Mouse (Mus musculus): ENCODE measurements around the gene Rps6kb2.

Gene Rps6kb2

DNA sequence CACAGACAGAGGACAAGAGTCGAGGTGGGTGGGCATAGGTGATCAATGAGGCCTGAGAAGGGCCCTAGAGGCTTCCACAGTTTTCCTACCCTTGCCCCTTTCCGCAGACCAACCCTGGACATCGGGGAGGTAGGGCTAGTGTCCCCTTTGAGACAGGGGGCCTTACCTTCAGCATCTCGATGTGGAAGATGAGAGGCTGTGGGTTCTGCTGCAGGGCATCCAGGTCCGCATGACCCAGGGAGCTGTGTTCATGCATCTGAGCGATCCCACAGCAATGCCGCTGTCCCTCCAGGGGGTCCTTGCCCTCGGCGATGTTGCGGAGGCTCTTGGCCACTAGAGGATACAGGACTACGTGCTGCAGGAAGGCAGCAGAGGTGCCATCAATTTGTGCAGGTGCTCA is 47.3 kb downstream of the Rps6kb2 start:
- DNase-seq = no peak

DNA sequence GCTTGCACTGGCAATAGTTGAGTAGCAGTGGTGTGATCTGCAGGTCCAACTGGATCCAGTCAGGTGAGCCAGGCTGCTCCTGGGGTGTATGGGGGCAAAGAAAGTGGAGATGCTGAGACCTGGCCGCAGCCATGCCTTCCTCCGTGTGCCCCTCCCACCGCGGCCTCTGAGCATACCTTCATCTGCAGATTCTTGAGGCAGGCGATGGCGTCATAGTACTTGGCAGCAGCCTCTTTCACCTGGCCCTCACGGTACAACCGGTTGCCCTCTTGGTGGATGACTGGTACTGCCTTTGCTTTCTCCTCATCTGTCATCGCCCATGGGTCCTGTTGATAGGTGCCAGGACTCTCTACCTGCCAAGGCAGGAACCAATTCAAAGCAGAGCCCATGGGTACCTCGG is 48.0 kb downstream of the Rps6kb2 start:
- no peak for DNase-seq

DNA sequence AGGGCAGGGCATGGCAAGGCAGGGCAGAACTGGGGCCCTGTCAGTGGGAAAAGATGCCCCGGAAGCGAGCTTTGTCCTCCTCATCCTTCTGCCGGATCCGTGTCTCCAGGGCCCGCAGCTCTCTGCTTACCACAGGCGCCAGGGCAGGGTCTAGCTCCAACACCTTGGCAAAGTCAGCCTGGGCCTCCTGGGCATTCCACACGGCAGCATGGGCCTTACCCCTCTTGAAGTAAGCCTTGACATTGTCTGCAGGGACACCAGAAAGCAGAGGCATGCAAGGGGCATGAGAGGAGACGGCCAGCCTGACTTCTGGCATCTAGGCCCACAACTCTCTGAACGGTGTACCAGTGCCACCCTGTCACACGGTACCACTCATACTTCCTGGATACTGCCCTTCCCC is 48.6 kb downstream of the Rps6kb2 start:
- DNase-seq = peak in 1 of 2 experiments; percentile 50

DNA sequence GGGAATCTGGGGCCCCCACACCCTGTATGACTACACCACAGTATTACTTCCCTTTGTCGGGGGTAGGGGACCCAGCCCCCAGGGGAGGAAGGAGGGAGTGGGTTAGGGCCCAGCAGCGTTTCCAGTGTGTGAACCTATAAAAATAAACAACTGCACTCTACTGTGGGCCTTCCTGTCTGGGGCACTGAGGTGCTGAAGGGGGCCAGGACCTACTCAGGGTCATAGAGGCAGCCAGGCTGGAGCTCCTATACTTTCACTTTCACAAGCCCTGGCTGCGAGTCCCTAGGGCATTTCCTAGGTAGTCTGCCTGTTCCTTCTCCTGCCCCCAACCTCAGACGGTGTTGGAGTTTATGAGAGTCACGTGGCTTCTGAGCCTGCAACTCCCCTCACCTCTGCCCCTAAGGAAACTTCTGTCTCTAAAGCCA is 49.3 kb downstream of the Rps6kb2 start:
- DNase-seq = peak in 1 of 2 experiments; percentile 38

DNA sequence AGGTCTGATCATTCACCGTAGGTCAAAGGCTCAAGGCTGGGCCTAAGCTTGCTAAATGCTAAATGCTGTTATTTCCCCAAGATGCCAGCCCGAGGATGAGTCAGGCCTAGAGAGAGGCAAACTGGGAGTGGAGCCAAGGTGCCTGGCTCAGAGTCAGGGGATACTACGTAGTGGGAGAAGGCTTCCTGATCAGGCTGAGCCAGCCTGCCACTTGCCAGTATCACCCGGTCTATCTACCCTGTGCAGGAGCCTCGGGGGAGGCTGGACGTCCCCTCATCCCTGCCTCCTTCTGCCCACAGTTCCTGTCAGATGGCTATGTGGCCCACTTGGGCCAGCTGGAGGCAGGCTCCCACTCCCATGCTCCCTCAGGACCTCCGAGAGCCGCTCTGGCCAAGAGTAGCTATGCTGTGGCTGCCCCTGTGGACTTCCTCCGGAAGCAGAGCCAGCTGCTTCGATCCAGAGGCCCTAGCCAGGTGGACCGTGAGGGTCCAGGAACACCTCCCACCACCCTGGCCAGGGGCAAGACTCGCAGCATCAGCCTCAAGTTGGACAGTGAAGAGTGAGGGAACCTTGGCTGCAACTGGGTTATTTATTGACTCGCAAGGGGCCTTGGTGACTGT is 49.9 kb downstream of the Rps6kb2 start:
- peak; percentile 99 for DNase-seq

DNA sequence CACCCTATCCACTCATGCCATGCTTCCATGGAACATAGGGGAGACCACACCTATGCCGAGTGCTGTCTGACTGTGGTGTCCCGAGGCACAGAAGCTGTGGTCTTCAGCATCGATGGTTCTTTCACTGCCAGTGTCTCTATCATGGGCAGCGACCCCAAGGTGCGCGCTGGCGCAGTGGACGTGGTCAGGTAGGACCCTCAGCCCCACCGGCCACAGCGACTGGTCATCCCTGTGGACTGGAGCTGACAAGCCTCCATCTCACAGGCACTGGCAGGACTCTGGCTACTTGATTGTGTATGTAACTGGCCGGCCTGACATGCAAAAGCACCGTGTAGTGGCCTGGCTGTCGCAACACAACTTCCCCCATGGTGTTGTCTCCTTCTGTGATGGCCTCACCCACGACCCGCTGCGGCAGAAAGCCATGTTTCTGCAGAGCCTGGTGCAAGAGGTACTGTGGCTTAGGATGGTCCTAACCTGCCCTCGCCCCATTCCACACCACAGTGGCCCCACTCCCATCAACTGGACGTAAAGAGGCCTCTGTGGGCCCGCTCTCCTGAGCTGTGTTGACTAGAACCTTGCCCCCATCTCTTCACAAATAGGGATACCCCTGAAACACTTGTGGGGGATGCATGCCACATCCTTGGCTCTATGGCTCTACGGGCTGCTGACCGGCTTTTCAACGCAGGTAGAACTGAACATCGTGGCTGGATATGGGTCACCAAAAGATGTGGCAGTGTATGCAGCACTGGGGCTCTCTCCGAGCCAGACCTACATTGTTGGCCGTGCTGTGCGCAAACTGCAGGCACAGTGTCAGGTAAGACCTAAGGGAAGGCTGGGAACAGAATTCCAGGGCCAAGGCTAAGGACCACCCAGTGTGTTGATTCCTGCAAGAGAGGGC is 50.8 kb downstream of the Rps6kb2 start:
- peak in 1 of 2 experiments; percentile 31 for DNase-seq

DNA sequence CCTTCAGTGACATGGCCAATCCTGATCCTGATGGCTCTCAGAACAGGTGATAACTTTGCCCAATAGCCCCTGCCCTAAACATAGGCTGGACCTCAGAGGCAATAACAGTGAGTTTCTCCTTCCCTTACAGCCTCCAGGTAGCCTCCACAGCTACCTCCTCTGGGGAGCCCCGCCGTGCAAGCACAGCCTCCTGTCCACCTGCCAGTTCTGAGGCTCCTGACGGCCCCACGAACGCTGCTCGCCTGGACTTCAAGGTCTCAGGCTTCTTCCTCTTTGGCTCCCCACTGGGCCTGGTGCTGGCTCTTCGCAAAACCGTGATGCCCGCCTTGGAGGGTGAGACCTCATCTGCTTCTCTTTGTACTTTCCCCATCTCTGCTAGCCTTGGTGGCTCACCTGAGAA is 54.6 kb downstream of the Rps6kb2 start:
- DNase-seq = no peak

DNA sequence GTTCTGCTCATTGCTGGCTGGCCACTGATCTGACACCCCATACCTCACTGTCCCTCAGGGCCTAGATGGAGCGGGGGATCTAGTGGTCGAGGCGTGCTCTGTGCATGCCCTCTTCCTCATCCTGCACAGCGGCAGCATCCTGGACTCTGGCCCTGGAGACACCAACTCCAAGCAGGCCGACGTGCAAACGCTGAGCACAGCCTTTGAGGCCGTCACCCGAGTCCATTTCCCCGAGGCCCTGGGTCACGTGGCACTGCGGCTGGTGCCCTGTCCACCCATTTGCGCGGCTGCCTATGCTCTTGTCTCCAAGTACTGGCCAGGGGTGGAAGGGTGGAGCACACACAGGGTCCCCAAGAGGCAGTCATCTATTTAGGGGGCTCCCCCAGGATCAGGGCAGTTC is 56.5 kb downstream of the Rps6kb2 start:
- peak in 1 of 2 experiments; percentile 30 for DNase-seq

DNA sequence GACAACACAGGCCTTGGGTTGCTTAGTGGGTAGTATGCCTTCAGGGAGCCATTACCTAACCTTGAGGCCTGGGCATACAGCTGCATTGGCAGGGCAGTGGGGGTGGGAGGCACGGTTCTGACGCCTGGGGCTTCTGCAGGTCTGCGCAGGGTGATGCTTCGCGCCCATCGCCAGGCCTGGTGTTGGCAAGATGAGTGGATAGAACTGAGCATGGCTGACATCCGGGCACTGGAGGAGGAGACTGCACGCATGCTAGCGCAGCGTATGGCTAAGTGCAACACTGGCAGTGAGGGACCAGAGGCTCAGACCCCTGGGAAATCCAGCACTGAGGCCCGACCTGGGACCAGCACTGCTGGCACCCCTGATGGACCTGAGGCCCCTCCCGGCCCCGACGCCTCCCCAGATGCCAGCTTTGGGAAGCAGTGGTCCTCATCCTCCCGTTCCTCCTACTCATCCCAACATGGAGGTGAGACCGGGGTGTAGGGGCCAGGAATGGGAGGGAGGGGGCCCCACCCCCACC is 58.4 kb downstream of the Rps6kb2 start:
- DNase-seq = peak in 1 of 2 experiments; percentile 40

All from cerebellum, postnatal 25 days (tissue).